Mouse (Mus musculus) heart, embryonic 14.5 days (tissue): ENCODE measurements at regions not wholly inside any gene's neighbourhood (a gene's known extent, or its start where the extent isn't known, plus 50 kb on each side); places are given as distances from the start of the nearest gene placed in this dataset.

Experiments
- ATAC-seq: fragments of 200-750 bp; cut with Nextera tagmentation; 2 replicates; pipeline ENCODE4 v1.8.0; 2017; ENCODE audit warnings: low read depth, moderate TSS enrichment; ENCODE audit not compliant: insufficient number of reproducible peaks, insufficient read depth, low FRiP score
- H3K27ac ChIP-seq, 2 experiments: fragments of 200-500 bp in 1 of 2; fragments of 300-500 bp in 1 of 2; sonication (generic) in 1 of 2; replicated peaks in 1 of 2; 2 replicates each; pipeline ENCODE4 v1.5.1; 2012 to 2014; ENCODE audit warnings: low read depth in 2 of 2, low read length in 2 of 2, control low read depth in 1 of 2, mild to moderate bottlenecking in 1 of 2, mixed read lengths in 1 of 2; ENCODE audit not compliant: control insufficient read depth in 1 of 2, insufficient read depth in 1 of 2
- H3K27me3 ChIP-seq: fragments of 300-500 bp; sonication (generic); 2 replicates; pipeline ENCODE4 v1.6.1; 2014; ENCODE audit warnings: mild to moderate bottlenecking, low read length, control low read depth; ENCODE audit not compliant: control insufficient read depth, insufficient read depth
- H3K36me3 ChIP-seq: fragments of 300-500 bp; sonication (generic); 2 replicates; pipeline ENCODE4 v1.6.1; 2014; ENCODE audit warnings: mild to moderate bottlenecking, control low read depth, low read length, mixed read lengths; ENCODE audit not compliant: control insufficient read depth, insufficient read depth
- H3K4me1 ChIP-seq, 2 experiments: fragments of 200-500 bp in 1 of 2; fragments of 300-500 bp in 1 of 2; sonication (generic) in 1 of 2; 2 replicates each; pipeline ENCODE4 v1.6.1; 2012 to 2014; ENCODE audit warnings: low read length in 2 of 2, control low read depth in 1 of 2, mixed read lengths in 1 of 2; ENCODE audit not compliant: control insufficient read depth in 2 of 2, insufficient read depth in 2 of 2
- H3K4me2 ChIP-seq: fragments of 300-500 bp; sonication (generic); 2 replicates; pipeline ENCODE4 v1.6.1; 2014; ENCODE audit warnings: mild to moderate bottlenecking, low read length
- H3K4me3 ChIP-seq, 2 experiments: fragments of 200-500 bp in 1 of 2; fragments of 300-500 bp in 1 of 2; sonication (generic) in 1 of 2; 2 replicates each; pipeline ENCODE4 v1.5.1; 2012 to 2014; ENCODE audit warnings: low read length in 2 of 2, mild to moderate bottlenecking in 2 of 2, control low read depth in 1 of 2, low read depth in 1 of 2, moderate library complexity in 1 of 2; ENCODE audit not compliant: control insufficient read depth in 1 of 2, insufficient read depth in 1 of 2
- H3K9ac ChIP-seq: fragments of 300-500 bp; sonication (generic); 2 replicates; pipeline ENCODE4 v1.6.1; 2014; ENCODE audit warnings: mild to moderate bottlenecking, low read length
- H3K9me3 ChIP-seq: fragments of 300-500 bp; sonication (generic); 2 replicates; pipeline ENCODE4 v1.6.1; 2016; ENCODE audit warnings: low read length, control low read depth; ENCODE audit not compliant: control insufficient read depth
- WGBS: fragments of 180-500 bp; shearing (Covaris S2); extraction: QIAGEN DNeasy Blood & Tissue Kit; methylation state at CpG from one replicate; pipeline ENCODE4 v1.1.7; 2014; 5-methylcytosine and 5-hydroxymethylcytosine counted together

GRCm38 (mm10) chr9:120877101-120877500, 51.9 kb upstream of the Ctnnb1 start:
- 87% methylated on average over 2 of the region's 2 CpGs for WGBS
- peaks cover 8% of the 10 kb centered on the region; the same call in 1 of the 2 replicates for H3K9me3 ChIP-seq
- H3K27ac ChIP-seq = no peak overlapping the region
- H3K9ac ChIP-seq = no peak overlapping the region
- H3K36me3 ChIP-seq = no peaks in the 10 kb centered on the region
- no peaks in the 10 kb centered on the region for H3K4me1 ChIP-seq
- no peak overlapping the region for H3K4me3 ChIP-seq
- ATAC-seq = no peak
- H3K4me2 ChIP-seq = no peak overlapping the region
- no peaks in the 10 kb centered on the region for H3K27me3 ChIP-seq
